Mouse (Mus musculus) T-helper 2 cell (primary cell): ENCODE data around the gene Ninl.

ENCODE experiments used
- in situ Hi-C: fragments of 300-600 bp; cut with MboI, MseI; formaldehyde crosslinking; loops from one replicate; pipeline ENCODE4 v1.15.1; 2025; ENCODE audit warnings: high pct_unique_total_duplicates

The Ninl gene

GRCm38 (mm10) chr2:150904936-150905450, 134.2 kb downstream of the Ninl start, which contains the start of gene Gins1:
Gene Gins1 (plus strand): TSS chr2:150905400.
- in situ Hi-C loops = no loop called here

GRCm38 (mm10) chr2:150904272-150904935, 134.8 kb downstream of the Ninl start, which contains the start of gene Abhd12:
Gene Abhd12 (minus strand): TSS chr2:150904741.
- in situ Hi-C loops = no loop called here

GRCm38 (mm10) chr2:150902347-150902746, 136.8 kb downstream of the Ninl start:
- in situ Hi-C loops = no loop called here

GRCm38 (mm10) chr2:150900341-150900740, 138.8 kb downstream of the Ninl start:
- in situ Hi-C loops = no loop called here

GRCm38 (mm10) chr2:150895691-150896252, 143.4 kb downstream of the Ninl start:
- in situ Hi-C loops = loop anchor here (5.0 kb wide), 1 partner anchor 103 kb away; no protein-coding TSS in a partner anchor

GRCm38 (mm10) chr2:150894617-150895267, 144.4 kb downstream of the Ninl start:
- in situ Hi-C loops = loop anchor here (5.0 kb wide), 1 partner anchor 102 kb away; no protein-coding TSS in a partner anchor

GRCm38 (mm10) chr2:150887370-150887769, 151.8 kb downstream of the Ninl start:
- in situ Hi-C loops = no loop called here

GRCm38 (mm10) chr2:150886315-150886714, 152.9 kb downstream of the Ninl start:
- in situ Hi-C loops = no loop called here

GRCm38 (mm10) chr2:150885814-150886213, 153.4 kb downstream of the Ninl start:
- in situ Hi-C loops = no loop called here

- in situ Hi-C loops = no loop called here
Measured at GRCm38 (mm10) chr2:150884779-150885110, 154.4 kb downstream of the Ninl start.
